Mouse (Mus musculus) gastrocnemius, adult 18-20 months (tissue): Measurements from ENCODE around the gene Rere. TPM values are rescaled to one million over a fixed set of nuclear protein-coding genes. Genes with fewer than 3 reads are reported as not detected.
"Not testable (repeated sequence)": the region's sequence is repeated elsewhere in the genome, so short reads cannot be mapped to it uniquely, and the experiment has no call there.

Source experiments
- DNase-seq: peaks from one replicate; pipeline ENCODE4 v3.0.0; 2021; ENCODE audit warnings: low spot score
- total RNA-seq, 2 experiments: library from RNA; stranded (reverse); gene quantifications; 2 replicates each; pipeline ENCODE4 v1.2.3; 2021

Gene Rere
- total RNA-seq, 2 experiments from 2014 or later: 66.1 to 70.4 TPM

DNA sequence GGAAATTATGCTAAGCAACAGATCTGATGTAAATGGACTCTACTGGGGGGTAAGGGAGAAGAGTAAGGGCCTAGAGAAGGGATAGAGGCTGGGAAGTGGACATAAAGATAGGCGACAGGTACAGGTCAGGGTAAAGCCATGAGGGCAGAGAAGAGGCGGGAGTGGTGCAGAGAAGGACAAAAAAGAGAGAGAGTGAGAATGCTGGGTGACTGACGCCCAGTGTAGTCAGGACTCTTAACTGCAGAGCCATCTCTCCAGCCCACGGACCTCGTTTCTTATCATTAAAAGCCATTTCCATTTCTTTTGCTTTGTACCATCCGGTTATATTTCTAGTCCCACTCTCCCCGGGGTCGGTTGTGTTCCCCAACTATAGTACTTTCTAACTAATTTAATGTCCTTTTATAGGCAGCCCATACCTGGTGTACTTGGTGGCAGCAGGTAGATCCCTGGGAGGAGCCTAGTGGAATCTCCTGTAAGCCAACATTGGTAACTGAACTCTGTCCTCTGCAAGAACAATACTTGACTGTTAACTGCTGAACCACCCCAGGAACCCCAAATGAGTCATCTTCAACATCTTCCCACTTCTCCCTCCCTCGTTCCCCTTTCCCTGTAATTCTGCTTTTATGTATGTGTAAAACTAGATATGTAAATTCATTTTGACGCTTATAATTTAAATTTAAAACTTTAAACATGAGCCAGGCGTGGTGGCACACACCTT, 223.0 kb downstream of the Rere start:
- DNase-seq: no peak

DNA sequence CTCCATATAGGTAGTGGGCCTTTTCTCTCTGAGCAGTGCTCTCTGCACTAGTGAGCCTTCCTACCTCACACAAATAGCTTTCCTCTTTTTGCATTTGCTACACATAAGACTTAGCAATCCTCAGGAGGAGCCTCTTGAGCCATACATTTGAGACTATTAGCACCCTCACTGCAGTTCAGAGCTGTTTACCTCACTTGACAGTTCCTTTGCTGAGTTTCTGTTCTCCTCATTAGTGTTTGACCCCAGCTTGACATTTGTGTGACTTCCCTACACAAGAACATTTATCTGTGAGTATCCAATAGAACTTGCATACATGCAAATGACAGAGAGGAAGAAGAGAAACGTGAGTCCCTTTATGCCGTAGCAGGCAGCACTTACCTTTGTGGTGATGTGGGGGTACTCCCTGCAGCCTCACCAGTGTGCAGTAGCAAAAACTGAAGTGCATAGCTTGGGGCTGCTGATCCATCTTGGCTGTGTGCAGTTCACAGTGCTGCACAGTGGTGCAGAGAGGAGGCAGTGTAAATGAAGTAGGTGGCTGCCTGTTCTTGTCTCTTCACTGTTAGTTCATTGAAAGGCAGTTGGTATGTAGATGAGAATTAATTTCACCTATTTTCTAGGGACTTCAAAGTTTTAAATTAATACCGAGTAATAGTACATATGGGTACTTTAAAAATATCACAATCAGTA, 227.7 kb downstream of the Rere start:
- no peak for DNase-seq

DNA sequence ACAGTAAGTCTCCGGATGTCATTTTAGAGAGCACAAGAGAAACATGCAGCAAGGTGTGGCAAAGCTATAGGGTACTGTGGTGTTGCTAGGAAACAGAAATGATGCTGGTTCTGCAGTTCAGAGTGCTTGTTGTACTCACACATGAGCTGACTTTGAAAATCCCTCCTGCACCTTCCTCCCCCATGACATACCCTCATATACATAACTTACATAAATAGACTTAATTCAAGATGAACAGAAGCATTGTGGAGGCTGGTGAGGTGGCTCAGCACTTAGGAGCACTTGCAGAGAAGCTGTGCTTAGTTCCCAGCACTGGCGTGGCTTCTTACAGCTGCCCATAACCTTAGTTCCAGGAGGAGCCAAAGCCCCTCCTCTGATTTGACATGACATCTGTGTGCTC, 228.6 kb downstream of the Rere start:
- no peak for DNase-seq

DNA sequence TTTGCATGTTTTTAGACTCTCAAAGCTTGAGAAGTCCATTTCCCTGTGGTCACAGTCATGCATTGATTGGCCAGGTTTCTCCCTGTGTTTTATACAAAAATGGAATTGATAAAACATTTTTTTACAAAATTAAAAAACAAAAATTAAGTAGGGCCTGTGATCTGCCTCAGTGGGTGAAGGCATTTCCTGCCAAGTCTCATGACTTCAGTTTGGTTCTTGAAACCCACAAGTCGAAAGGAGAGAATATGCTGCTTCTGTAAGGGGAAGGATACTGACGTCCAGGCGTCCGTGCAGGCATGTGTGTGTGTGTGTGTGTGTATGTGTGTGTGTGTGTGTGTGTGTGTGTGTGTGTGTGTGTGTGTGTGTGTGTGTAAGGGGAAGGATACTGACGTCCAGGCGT, 231.9 kb downstream of the Rere start:
- DNase-seq: not testable (repeated sequence)

DNA sequence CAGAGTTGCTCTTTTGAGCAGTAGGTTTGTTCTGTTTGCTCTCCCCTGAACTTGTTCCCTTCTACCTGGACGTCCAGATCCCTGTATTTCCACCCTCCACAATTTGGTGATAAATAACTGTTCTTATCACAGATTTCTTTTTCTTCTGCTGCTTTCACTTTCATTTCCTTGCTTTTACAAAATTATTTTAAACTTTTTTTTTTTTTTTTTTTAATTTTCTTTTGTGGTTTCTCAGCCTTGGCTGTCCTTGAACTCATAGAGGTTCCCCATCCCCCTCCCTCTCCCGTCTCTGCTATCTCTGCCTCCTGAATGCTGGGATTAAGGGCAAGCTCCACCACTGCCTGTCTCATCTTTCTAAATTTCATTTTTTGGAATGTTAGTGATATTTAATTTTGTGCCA, 234.8 kb downstream of the Rere start:
- no peak for DNase-seq

DNA sequence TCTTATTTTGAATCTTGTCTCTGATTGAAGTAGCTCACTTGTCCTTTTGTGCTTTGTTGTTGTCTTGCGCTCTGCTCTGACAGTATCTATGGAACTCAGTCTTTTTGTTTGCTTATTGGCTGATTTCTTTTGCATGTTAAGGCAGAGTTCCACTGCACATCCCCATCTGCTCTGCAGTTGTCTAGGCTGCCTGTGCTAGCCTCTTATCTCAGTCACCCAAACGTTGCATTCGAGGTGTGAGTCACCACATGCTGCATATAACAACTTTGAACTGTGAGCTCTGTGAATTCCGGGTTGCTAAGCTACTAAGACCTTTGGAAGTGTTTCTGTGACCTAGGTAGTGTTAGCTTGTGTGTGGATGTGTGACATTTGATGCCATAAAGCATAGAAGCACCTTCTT, 235.9 kb downstream of the Rere start:
- DNase-seq: no peak

DNA sequence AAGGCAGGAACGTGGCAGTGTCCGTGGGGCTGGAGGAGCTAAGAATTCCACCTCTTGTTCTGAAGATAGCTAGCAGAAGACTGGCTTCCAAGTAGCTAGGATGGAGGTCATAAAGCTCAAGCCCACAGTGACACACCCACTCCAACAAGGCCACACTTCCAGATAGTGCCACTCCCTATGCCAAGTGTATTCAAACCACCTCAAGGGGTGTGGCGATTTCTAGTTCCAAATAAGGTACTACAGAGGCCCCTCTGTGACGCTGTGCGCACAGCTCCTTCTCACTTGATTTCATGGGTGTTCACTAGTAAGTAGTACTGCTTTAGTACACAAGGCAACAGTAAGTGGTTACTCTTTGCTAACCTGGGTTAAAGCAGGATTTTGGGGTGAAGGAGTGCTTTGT, 237.4 kb downstream of the Rere start:
- no peak for DNase-seq

DNA sequence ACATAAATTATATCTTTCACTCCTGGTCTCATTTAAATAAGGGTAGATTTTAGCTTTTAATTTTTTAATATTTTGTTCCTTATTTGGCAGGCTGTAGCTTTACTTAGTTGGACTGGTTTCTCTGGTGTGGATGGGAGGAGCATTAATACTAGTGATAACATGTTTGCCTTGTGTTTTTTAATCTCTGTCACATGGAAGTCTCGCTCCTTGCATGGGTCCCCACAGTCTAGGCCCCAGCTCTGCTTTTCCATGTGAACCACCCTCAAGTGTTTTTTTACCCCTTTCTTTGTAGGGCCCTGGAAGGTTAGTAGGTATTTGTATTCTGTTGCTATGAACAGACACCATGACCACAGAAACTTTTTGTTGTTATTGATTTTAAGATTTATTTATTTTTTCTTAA, 238.6 kb downstream of the Rere start:
- no peak for DNase-seq

DNA sequence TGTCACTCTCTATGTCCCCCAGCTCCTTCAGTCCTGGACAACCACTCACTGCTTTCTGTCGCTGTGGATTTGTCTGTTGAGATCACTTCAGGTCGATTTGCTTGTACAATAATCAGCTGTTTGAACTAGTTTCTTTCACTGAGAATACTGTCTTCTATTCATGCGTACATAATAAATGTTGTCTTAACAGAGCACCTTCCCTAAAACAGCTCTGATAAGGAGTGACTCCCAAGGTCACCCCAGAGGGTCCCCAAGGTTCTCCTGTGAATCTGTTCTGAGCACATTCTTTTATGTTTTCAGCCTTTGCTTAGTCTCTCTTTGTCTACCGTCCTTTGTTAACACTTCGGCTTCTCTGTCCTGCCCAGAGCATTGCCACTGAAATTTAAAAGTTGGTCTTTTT, 241.0 kb downstream of the Rere start:
- DNase-seq: no peak

DNA sequence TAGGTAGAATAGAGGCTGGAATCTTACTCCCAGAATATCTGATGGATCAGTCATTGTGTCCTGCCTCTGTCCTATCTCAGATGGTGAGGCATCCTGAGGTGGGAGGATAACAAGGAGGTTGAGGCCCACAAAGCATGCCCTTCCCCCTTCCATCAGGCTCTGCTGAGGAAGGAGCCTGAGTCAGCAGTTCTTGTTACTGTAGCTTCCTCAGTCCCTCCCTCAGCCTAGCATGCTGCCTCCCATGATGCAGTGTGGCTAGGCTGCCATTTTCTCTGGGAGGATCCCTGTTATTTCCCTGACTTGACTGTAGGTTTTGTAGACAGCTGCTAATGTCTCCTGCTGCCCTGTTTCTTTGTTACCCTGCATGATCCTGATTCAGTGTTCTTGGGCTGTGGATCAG, 241.9 kb downstream of the Rere start:
- no peak for DNase-seq

DNA sequence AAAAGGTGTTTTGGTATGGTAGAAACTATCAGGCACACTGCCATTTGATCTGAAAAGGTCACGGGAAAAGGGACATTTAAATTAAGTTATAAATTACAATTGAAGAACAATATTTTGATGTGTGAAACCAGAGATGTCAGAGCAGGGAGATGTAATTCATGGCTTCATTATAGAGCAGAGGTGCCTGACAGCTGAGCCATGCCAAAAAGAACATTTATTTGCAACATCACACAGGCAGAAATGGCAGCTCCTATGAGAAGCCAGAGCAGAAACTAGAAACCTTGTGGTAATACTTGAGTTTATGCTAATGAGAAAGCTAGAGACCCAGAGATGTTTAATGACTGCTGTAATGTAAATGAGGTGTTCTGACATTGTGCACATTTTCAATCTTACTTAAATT, 244.8 kb downstream of the Rere start:
- no peak for DNase-seq

DNA sequence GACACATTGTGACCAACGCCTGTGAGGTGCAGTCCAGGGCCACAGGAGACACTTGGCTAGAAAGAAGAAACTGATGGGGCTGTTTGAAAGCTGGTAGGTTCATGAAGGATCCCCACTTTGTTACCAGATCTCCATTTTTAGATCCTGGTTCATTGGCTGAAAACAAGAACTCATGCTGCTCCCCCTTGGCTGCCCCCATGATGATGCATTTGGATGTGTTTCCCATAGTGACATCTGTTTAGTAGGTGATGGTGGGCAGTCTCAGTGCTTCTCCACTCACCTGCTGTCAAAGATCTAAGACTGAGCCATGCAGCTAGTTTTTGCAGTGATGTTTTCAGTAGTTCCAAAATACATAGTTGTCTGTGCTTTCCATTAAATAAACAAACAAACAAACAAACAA, 247.0 kb downstream of the Rere start:
- DNase-seq: no peak

DNA sequence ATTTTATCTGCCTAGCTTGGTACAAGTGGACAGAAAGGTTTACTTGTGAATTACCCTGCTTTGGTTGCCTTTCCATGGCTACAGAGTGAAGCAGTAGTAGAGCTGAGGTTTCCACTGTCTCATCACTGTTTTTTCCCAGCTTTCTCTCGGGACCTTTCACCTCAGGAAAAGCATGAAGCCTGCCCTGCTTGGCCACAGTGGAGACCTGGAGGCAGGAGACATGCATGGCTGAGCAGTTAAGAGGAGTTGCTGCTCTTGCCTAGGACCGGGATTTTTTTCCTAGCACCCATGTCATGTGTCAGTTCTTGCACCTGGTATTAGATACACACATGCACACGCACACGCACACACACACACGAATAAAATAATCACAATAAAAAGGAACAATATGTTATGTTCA, 247.4 kb downstream of the Rere start:
- no peak for DNase-seq

DNA sequence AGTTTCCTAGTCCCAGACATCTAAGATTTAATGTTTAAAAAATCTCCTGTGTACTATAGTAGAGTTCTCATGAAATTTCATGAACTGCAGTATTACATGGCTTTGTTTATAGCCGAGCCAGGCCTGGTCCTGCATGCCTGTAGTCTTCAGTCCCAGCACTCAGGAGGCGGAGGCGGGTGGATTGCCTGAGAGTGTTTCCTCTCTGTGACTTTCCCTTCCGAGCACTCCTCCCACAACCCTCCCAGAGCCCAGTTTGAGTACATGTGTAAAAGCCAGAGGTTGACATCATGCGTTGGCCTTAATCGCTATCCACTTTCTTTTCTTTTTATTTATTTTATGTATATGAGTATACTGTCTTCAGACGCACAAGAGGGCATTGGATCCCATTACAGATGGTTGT, 250.4 kb downstream of the Rere start:
- DNase-seq: peak; percentile 16

DNA sequence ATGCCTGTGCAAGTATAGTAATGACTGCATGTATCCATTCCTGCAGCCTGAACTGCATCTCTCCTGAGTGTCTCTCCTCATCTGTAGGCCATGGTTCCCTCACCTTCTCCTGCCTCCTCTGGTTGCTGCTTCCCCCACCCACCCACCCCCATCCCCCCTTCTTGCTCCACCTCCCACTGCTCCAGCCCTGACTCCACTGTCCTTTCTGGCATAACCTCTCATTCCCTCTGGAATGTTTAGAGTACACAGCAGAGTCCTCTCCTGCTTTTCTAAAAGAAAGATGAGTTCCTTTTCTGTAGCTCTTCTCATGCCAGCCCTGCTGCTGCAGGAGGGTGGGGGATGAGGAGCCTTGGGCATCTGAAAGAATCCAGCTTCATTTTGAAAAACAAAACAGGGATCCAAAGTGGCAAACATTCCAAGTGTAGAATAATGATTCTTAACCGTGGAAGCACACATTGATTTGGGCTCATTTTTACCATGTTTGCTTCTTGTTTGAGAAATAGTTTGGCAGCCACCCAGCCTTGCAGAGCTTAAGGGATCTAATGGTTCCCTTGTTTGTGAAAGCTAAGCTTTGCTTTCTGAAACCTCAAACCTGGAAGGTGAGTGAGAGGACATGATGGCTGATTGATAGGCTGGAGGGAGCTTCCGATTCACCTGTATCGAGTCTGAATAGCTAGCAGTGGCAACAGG, 255.5 kb downstream of the Rere start:
- no peak for DNase-seq

DNA sequence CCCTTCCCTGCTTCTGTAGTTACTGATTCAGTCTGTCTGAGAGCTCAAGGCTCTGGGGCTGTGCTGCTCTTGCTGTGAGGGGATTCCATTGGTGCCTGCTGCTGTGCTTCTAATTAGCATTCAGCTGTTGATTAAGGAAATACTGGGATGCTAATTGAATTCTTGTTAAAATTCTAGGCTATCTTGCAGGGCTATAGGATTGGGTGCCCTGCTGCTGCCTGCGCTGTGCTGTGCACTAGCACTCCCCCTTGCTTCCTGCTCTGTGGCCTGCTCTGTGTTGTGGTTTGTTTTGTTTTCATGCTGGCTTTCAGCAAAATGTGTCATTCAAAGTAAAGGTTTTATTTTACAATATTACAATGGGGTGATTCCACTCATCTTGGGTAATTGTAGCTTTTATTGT, 258.4 kb downstream of the Rere start:
- no peak for DNase-seq

DNA sequence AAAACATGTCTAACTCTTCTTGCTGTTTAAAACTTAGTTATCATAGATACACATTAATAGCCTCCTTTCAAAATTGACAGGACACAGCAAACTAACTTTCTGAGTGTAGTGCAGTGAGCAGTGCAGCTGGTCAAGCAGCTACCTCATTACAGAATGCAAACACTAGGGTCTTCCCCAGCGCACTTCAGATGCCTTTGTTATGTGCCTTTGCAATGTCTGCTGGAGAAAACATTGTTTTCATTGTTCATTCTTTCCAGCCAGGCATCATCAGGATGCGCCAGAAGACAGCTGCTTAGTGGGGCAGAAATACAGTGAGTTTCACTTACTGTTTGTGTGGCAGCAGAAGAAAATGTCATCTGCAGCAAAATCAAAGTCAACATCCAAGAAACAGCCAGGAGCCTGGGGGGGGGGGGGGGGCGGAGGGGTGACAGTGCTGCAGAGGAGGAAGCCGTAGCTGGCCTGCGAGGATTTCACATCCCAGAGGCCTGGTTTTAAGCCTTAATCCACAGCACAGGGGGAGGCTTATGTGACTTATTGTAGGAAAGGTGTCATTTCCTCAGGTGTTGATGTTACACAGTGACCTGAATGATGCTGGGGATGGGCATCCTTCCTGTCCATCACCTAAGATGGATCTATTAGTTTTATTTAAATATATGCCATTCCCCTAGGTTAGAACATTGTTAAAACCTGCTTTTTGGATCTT, 259.1 kb downstream of the Rere start:
- no peak for DNase-seq

DNA sequence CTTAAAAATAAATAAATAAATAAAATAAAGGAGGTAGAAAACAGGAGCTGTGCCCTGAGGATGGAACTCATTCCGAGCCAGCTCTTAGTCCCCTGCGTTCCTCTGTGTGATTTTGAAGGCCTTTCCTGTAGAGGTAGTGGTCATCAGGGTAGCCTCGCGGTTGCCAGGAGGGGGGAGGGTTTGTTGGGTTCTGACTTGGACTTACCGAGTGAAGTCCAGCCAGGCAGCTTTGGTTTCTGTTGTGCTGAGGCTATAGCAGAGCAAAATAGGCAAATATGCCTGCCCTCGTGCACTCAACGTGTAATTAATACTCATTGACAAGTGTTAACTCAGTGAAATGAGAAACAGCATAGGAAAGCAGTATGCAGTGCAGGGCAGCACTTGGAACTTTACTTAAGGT, 262.8 kb downstream of the Rere start:
- no peak for DNase-seq

DNA sequence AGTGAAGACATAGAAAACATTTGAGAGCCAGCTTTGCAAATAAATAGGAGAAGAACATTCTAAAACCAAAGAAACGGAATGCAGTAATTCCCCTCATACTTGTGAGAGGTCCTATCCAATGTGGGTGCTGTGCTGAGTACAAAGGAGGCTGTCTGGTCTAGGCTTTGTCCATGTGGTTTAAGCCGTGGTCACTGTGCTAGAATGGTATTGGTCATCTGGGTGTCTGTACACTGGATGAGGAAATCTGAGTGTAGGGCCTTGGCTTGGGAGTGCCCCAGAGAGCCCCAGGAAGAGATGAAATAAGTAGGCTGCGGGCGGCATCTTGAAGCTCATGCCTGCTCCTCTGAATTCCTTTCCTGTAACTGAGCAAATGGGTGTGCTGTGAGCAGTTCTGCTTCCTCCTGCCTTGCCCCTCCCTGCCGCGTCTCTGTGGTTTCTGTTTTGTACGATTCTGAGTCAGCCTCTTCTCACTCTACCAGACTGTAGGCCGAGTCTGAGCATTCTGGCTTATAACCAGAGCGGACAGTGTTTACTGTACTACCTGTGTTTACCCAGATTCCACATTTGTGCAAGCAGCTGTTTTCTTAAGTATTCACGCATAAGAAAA, 263.3 kb downstream of the Rere start:
- DNase-seq: peak; percentile 58

DNA sequence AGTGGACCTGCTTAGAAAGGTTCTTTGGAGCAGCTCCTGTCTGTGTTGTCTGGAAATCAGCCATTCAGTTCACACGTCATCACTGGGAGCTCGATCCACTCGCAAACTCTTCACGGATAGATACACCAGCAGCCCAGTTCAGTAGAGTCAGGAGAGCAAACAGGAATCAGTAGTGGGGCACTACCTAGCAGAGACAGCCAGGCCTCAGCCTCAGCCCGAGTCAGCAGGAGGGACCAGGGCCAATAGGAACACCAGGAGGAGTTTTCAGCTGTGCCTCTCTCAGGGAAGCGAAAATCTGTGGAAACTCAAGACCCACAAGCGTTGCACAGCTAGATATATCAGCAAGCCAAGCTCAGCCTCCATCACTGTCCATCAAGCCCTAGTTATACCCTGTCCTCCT, 264.3 kb downstream of the Rere start:
- no peak for DNase-seq

DNA sequence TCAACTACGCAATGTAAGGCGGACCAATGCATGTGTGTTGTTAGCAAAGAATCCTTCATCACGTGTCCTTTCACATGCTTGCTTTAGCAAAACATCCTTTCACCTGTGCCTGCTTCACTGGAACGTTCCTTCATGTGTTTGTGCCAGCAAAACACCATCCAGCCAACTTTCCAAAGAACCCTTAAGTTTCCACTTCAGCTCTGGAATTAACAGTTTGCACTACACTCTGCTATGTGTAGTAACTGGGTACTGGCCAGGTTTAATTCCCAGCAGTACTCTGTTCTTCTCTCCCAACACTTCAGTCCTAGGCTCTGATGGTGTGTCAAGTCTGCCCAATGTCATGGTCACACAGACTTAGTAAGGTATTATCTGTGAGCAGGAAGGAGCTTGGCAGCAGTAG, 264.9 kb downstream of the Rere start:
- DNase-seq: not testable (repeated sequence)

DNA sequence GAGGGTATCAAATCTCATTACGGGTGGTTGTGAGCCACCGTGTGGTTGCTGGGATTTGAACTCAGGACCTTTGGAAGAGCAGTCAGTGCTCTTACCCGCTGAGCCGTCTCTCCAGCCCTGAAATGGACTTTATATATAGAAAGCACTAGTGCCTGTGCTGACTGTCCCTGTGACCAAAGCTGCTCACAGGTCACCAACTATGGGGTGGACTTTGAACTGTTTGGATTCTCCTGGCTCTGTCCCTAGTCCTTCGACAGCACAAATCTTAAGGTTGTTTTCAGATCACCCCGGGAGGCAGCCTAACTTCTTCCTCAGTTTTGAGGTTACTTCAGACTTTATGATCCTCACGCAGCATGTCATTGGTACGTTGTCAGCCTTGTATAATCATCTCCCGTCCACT, 267.9 kb downstream of the Rere start:
- no peak for DNase-seq
